Mouse (Mus musculus) G1E (cell line): Measurements from ENCODE around the gene Lamtor4. TPM values are rescaled to one million over a fixed set of nuclear protein-coding genes. Genes with fewer than 3 reads are reported as not detected.

Experiments used
- ATAC-seq: 2 replicates; pipeline ENCODE4 v1.8.0; 2016; ENCODE audit warnings: mild to moderate bottlenecking; ENCODE audit not compliant: insufficient number of reproducible peaks, poor library complexity, low FRiP score, severe bottlenecking; ENCODE audit errors: extremely low read depth
- DNase-seq: peaks from one replicate; pipeline ENCODE4 v3.0.0; 2012; ENCODE audit warnings: low spot score
- H3K27me3 ChIP-seq: 2 replicates; pipeline ENCODE4 v1.6.1; 2012; ENCODE audit warnings: mild to moderate bottlenecking, low read length, inconsistent platforms; ENCODE audit not compliant: insufficient read depth
- H3K36me3 ChIP-seq: replicated peaks from 2 replicates; pipeline ENCODE3; 2012; ENCODE audit warnings: mild to moderate bottlenecking, inconsistent platforms
- H3K4me1 ChIP-seq: 2 replicates; pipeline ENCODE4 v1.6.1; 2012; ENCODE audit warnings: low read depth, low read length, inconsistent platforms, mixed read lengths; ENCODE audit not compliant: insufficient read depth
- H3K4me3 ChIP-seq: 2 replicates; pipeline ENCODE4 v1.5.1; 2012; ENCODE audit warnings: low read depth, mild to moderate bottlenecking, inconsistent platforms, low read length, moderate library complexity, mixed read lengths
- H3K9me3 ChIP-seq: replicated peaks from 2 replicates; pipeline ENCODE4 v1.6.1; 2012; ENCODE audit warnings: inconsistent platforms
- CTCF ChIP-seq: IDR thresholded peaks from 2 replicates; pipeline ENCODE4 v1.5.1; 2012; ENCODE audit warnings: low read depth, low read length, inconsistent platforms, mixed read lengths
- GATA1 ChIP-seq: IDR thresholded peaks from 2 replicates; pipeline ENCODE4 v1.6.1; 2012; ENCODE audit warnings: borderline replicate concordance, low read length, inconsistent platforms, mixed read lengths
- GATA2 ChIP-seq: IDR thresholded peaks from 2 replicates; pipeline ENCODE4 v1.6.1; 2012; ENCODE audit warnings: low read depth, low read length, inconsistent platforms, borderline replicate concordance
- POLR2AphosphoS5 ChIP-seq: IDR thresholded peaks from 2 replicates; pipeline ENCODE4 v1.6.1; 2012; ENCODE audit warnings: low read depth, low read length, inconsistent platforms; ENCODE audit not compliant: insufficient replicate concordance
- TAL1 ChIP-seq: conservative IDR thresholded peaks from 2 replicates; pipeline ENCODE4 v1.6.1; 2012; ENCODE audit warnings: low read depth, low read length, inconsistent platforms, mixed read lengths
- polyA plus RNA-seq: library from polyadenylated mRNA; stranded (reverse); fragments of >175 nt; gene quantifications from 2 replicates; pipeline ENCODE4 v1.2.3, GENCODE M21; 2012
- total RNA-seq, 2 experiments: library from RNA; stranded (forward) in 1 of 2; stranded (reverse) in 1 of 2; fragments of 200-1000 nt in 1 of 2; fragments of >200 nt in 1 of 2; fragmentation: Nextera tagmentation in 1 of 2; gene quantifications; 2 replicates each; pipeline ENCODE4 v1.2.3; 2014 to 2017

Gene Lamtor4
- total and polyA plus RNA-seq, 3 experiments, result 13.3 to 51.8 (median 22.9) TPM

DNA sequence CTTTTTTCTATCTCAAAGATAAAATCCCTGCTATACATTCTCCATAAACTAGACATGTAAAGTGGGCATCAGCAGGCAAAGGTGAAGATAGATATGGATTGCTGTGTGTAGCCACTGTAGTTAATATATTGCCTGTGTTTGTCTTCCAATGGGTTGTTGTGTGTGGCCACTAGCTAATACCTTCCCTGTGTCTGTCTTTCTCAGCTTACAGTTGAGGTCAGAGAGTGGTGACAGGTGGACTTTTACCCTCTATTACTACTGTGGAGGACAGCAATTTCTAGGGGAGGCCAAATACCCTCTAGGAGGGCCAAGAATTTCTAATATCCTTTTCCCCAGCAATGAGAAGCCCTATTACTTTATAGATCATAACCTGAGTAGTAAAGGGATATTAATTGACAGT, 21.1 kb upstream of the Lamtor4 start:
- ATAC-seq, result no peak
- Histone ChIP-seq H3K9me3 (no peaks in the 10 kb centered on the region), H3K27me3 (peaks cover 10% of the 10 kb centered on the region), H3K4me3 (no peak overlapping the region), H3K36me3 (no peaks in the 10 kb centered on the region), H3K4me1 (no peaks in the 10 kb centered on the region)
- DNase-seq, result no peak
- no peak for TF ChIP-seq POLR2AphosphoS5
- TF ChIP-seq TAL1, result no peak
- no peak for TF ChIP-seq GATA2
- no peak for TF ChIP-seq CTCF
- TF ChIP-seq GATA1, result no peak

DNA sequence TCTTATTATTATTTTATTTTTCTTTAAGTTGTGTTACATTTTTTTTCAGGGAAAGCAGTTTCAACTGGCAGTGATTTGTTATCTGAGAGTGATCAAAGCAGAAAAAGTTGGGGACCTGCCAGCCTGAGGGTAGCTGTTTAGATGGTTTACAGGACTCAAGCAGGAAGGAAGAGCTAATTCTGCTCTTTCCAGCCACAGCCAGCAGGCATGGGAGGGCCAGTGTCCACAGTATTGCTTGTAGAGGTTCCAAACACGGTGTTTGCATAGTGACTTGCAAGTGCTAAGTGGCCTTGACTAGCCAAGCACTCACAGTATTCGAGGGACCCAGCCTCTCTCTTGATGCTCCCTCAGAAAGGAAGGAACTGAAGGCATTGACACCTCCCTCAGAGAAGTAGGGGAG, 13.8 kb upstream of the Lamtor4 start:
- no peak for TF ChIP-seq POLR2AphosphoS5
- TF ChIP-seq GATA1, result no peak
- TF ChIP-seq TAL1, result no peak
- TF ChIP-seq CTCF, result no peak
- TF ChIP-seq GATA2, result no peak
- ATAC-seq, result no peak

DNA sequence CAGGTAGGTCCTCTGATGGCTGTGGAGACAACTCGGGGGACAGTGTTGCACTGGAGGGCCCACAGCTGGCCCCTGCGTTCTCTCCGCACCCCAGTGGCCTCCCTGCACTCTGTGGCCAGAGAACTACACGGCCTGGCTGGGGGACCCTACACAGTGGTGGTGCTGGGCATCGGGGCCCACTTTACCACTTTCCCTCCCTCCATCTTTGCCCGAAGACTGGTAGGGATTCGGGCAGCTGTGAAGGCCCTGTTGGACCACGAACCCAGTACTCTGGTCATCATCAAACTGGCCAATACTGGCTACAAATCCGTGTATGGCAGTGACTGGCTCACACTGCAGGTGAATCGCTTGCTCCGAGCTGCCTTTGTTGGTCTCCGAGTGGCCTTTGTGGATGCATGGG, 4.1 kb upstream of the Lamtor4 start:
- Histone ChIP-seq H3K27me3 (peaks cover 7% of the 10 kb centered on the region), H3K9me3 (0 out of 2 replicates have a peak, but pooled peaks cover 3% of the 10 kb centered on the region), H3K4me1 (peaks cover 16% of the 10 kb centered on the region), H3K36me3 (peaks cover 1% of the 10 kb centered on the region), H3K4me3 (no peak overlapping the region)
- no peak for TF ChIP-seq TAL1
- ATAC-seq (no peak), DNase-seq (no peak)

More for the DNA sequence above, 13.8 kb upstream of the Lamtor4 start:
- no peaks in the 10 kb centered on the region for H3K9me3 ChIP-seq
- H3K4me1 ChIP-seq, result no peaks in the 10 kb centered on the region
- DNase-seq, result no peak
- no peak overlapping the region for H3K4me3 ChIP-seq
- H3K27me3 ChIP-seq, result peaks cover 23% of the 10 kb centered on the region
- no peaks in the 10 kb centered on the region for H3K36me3 ChIP-seq

DNA sequence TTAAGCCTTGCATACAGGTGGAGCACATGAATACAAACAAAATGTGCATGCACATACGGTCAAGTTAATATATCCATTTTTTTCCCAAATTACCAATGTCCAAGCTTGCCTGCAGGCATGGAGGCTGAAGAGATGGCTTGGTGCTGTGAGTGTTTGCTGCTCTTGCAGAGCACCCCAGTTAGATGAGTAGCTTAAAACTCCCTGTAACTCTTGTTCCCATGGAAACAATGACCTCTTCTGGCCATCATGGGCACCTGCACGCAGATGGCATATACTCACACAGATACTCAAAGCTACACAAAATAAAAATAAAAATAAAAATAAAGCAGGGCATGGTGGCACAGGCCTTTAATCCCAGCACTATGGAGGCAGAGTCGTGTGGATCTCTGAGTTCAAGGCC, 2.2 kb upstream of the Lamtor4 start:
- H3K9me3 ChIP-seq, result 0 out of 2 replicates have a peak, but pooled peaks cover 3% of the 10 kb centered on the region
- H3K4me3 ChIP-seq, result no peak overlapping the region
- DNase-seq, result no peak
- H3K27me3 ChIP-seq, result peaks cover 7% of the 10 kb centered on the region
- TF ChIP-seq GATA2 (no peak), GATA1 (no peak)
- H3K4me1 ChIP-seq, result peaks cover 34% of the 10 kb centered on the region
- ATAC-seq, result no peak
- H3K36me3 ChIP-seq, result peaks cover 19% of the 10 kb centered on the region

- no peak; the same call in 1 of the 2 replicates for ATAC-seq
Measured at GRCm38 (mm10) chr5:138256094-138256467, 799 bp downstream of the Lamtor4 start.

DNA sequence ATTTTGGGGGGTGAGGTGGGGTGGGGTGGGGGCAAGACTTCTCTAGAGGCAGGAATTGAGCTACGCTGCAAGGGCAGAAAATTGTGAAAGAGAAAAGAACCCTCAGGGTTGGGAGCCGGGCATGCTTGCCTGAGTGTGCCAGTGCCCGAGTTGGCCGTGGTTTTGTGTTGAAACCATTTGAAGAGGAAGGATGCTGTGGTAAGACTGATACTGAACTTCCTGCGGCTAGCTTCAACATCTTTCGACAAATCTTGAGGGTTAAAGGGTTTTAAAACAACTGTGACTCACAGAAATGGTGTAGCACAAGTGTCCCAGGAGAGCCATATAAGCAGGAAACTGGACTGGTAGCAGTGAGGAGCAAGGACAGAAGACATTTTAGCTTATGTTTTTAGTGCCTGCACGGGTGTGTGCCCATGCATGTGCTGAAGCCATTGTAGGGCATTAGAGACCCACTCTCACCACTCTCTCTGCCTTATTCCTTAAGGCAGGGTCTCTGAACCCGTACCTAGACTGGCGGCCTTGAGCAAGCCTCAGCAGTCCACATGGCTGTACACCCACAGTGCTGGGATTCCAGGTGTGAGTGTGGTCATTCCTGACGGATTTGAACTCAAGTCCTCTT, 1.8 kb downstream of the Lamtor4 start:
- H3K9me3 ChIP-seq, result 0 out of 2 replicates have a peak, but pooled peaks cover 3% of the 10 kb centered on the region
- H3K36me3 ChIP-seq, result peaks cover 56% of the 10 kb centered on the region
- no peaks in the 10 kb centered on the region for H3K27me3 ChIP-seq
- ATAC-seq (no peak), DNase-seq (no peak)
- TF ChIP-seq POLR2AphosphoS5 (no peak), CTCF (no peak), GATA1 (no peak), GATA2 (no peak), TAL1 (no peak)
- peaks cover 74% of the 10 kb centered on the region for H3K4me1 ChIP-seq
- H3K4me3 ChIP-seq, result no peak overlapping the region; the same call in 1 of the 2 replicates

More at GRCm38 (mm10) chr5:138256094-138256467, 799 bp downstream of the Lamtor4 start:
- H3K27me3 ChIP-seq, result 0 out of 2 replicates have a peak, but pooled peaks cover 2% of the 10 kb centered on the region
- peaks cover 46% of the 10 kb centered on the region for H3K36me3 ChIP-seq
- TF ChIP-seq GATA2, result no peak
- no peak for TF ChIP-seq TAL1
- TF ChIP-seq POLR2AphosphoS5, result no peak
- no peak for TF ChIP-seq CTCF
- TF ChIP-seq GATA1, result no peak
- DNase-seq, result no peak
- peak overlapping the region; percentile 74 for H3K4me3 ChIP-seq
- H3K4me1 ChIP-seq, result peaks cover 64% of the 10 kb centered on the region
- H3K9me3 ChIP-seq, result 0 out of 2 replicates have a peak, but pooled peaks cover 3% of the 10 kb centered on the region
